Mouse (Mus musculus) 416B (cell line): Measurements from ENCODE around the gene Notch1.
A peak's percentile ranks its signal among the peaks of the same experiment; 100 is the strongest.

ENCODE experiments used
- DNase-seq: peaks from one replicate; pipeline ENCODE4 v3.0.0; 2011; ENCODE audit warnings: low read depth

Notch1 gene

GRCm38 (mm10) chr2:26500599-26501370, 15.7 kb downstream of the Notch1 start:
- DNase-seq, result no peak

GRCm38 (mm10) chr2:26500027-26500598, 16.4 kb downstream of the Notch1 start:
- no peak for DNase-seq

- no peak for DNase-seq
Measured at GRCm38 (mm10) chr2:26498694-26499093, 17.8 kb downstream of the Notch1 start.

- peak; percentile 67 for DNase-seq
Measured at GRCm38 (mm10) chr2:26497861-26498533, 18.5 kb downstream of the Notch1 start.

GRCm38 (mm10) chr2:26496451-26496850, 20.0 kb downstream of the Notch1 start:
- DNase-seq, result peak; percentile 36

DNA sequence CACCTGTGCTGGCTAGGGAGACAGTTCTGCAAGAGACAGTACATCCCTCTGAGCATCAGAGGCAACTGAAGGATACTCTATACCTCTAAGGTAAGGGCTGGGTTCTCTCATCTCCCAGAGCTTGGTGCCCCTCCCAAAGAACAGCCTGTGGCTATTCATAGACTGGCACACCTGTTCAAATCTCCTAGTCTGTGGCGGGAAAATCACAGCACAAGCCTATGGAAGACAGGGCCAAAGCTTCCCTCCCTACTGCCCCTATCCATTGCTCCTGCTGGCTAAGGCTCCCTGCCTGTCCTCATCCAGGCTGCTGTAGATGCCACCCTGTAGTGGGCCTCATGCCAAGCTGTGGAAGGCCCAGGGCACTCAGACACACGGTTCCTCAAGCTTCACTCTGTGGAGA, 20.8 kb downstream of the Notch1 start:
- DNase-seq, result no peak

DNA sequence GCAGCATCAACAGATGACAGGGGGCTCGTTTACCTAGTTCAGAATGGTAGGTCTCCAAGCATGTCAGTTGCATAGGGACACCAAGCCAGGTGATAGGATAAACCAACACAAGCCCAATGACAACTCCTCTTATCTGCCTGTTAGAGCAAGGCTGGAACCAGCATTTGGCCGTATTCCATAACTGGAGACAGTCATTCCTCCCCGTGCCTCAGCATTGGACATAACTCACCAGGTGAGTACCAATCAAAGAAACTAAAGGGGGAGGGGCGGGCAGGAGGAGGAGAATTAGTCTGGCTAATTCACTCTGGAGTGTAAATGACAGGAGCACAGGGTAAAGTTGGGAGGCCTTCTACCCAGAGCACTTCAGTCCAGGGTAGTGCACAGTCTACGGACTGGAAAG, 21.5 kb downstream of the Notch1 start:
- no peak for DNase-seq

DNA sequence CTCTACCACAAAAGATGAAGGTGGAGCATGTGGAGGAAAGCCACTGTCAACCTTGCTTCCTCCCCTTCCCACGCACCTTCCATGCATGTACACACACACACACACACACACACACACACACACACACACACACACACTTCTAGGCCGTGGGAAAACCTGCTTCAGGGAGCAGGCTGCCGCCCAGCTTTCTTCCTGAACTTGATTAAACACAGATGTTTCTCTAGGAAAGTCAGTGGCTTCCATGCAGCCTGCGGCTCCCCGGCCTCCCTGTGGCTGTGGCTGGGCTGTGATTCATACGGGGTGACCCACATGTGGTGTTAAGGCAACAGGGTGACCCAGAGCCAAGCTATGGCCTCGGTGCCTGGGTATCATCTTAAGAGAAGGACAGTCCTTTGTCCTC, 22.1 kb downstream of the Notch1 start:
- peak; percentile 61 for DNase-seq

- DNase-seq, result peak; percentile 53
Measured at GRCm38 (mm10) chr2:26493021-26493781, 23.3 kb downstream of the Notch1 start.

GRCm38 (mm10) chr2:26490760-26491301, 25.6 kb downstream of the Notch1 start:
- DNase-seq, result no peak

DNA sequence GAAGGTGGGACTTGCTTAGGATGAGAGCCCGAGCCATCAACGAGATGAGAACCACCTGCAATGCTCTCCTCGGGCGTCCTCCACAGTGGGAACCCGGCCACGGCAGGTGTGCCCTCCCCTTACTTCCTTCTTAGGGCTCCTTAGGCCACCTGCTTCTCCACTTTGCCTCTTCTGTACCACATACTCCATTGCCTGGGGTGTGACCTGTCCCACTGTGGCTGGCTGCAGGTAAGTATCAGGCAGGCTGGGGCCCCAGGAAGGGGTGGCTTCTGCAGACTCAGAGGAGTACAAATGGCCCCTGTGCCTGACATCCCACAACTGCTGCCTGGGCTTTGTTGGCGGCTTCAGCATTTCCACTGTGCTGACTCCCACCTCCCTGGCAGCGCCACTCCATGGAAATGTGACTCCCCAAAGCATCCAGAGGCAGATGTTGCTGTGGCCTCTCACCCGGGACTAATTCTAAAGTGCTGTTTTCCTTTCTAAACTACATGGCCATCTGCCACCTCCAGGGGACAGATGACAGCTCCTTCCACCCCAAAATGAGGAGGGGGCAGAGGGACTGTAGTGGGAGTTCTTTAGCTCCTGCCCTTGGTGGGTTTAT, 27.8 kb downstream of the Notch1 start:
- no peak for DNase-seq

- DNase-seq, result no peak
Measured at GRCm38 (mm10) chr2:26487322-26488021, 29.0 kb downstream of the Notch1 start.

DNA sequence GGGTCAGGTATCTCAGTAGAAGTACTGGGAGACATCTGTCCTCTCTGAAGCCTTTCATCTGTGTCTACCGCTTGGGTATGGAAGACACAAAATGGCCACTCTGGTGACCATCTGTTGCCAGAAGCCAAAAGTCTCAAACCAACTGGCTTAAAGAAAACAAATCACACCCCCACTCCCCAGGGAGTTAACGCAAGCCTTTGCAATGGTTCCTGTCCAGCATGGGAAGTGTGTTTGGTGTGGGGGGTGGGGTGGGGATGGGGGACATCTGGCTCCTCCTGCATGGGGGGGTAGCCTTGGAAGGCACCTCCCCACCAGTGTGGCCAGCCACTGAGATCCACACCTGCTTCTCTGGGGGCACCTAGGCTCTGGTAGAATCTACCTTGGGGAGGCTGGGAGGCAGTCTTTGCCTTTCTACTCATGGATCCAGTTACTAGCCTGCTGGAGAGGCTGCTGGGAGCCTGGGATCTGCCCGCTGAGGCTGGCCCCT, 29.6 kb downstream of the Notch1 start:
- DNase-seq, result no peak

- no peak for DNase-seq
Measured at GRCm38 (mm10) chr2:26486264-26486810, 30.1 kb downstream of the Notch1 start.

GRCm38 (mm10) chr2:26485710-26486109, 30.8 kb downstream of the Notch1 start:
- DNase-seq, result no peak

DNA sequence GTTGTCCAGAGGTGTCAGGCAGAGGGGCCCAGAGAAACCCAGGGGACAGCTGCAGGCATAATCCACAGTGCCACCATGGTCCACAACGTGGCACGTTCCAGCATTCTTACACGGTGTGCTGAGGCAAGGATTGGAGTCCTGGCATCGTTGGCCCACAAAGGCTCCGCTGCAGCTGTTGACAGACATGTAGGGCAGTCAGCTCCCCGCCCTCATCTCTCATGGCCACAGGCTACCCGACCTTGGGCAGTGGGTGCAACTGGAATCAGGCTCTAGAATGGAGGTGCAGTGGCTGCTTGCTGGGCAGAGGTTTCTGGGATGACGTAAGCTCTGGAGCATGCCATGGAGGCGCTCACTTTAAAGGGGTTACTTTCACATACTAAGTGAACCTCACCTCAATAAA, 31.2 kb downstream of the Notch1 start:
- DNase-seq, result no peak

DNA sequence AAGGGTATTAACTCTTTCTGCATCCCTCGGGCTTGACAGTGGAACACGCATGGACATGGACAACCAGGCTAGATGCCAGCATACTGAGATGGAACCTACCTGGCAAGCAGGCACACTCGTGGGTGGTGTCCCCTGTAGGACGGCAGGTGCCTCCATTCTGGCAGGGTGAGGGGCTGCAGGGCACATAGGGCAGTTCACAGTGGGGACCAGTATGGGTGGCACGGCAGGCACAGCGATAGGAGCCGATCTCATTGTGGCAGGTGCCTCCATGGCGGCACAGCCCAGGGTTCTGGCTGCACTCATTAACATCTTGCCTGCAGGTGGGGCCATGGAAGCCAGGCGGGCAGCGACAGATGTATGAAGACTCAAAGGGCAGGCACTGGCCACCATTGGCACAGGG, 32.3 kb downstream of the Notch1 start:
- no peak for DNase-seq

DNA sequence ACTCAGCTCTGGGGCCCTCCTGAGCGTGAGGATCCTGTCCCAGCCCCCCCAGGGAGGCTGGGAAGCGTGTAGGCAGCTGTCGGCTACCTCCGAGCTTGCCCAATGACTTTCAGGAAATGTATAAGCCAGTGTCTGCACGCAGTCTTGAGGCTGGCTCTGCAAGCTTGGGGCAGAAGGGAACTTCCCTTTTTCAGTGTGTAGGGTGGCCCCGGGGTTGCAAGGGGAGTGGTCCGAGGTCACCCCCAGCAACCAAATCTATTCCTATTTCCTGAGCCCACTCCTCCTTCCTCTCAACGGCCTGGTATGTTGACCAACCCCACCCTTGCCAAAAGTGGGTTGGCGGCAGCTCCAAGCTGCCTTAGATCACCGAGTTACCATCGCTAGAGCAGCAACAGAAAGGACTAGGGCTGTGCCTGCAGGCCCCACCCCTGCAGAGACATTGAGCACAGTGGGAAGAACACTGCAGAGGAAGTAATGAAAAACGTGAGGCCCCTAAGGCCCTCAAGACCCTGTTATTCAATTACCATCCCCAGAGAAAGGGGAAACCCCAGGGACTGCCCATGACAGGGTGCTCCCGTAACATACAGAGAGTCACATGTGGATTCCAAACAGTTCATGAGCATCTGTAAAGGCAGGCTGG, 33.1 kb downstream of the Notch1 start:
- DNase-seq, result peak; percentile 90

DNA sequence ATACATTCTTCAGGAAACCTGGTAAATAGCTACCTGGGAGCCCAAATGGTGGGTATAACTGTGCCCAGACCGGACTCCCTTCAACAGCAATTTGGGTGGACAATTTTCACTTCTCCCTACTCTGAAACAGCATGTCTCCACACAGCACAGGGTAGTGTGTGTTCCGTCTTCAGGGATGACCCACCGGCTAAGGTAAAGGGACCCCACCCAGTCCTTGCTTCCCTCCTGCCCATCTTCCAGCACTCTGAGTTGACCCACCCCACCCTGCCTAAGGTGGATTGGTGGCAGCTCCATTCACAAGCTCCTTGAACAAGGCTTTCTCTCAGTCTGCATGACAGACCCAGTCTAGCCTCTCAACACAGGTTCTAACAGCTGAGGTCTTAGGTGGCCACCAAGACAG, 33.6 kb downstream of the Notch1 start:
- no peak for DNase-seq
